Mouse (Mus musculus) small intestine, adult 2 months (tissue): ENCODE measurements around the gene 4930451I11Rik. TPM values are rescaled to one million over a fixed set of nuclear protein-coding genes. Genes with fewer than 3 reads are reported as not detected.

ENCODE experiments used
- H3K27ac ChIP-seq: fragments of 200-500 bp; 2 replicates; pipeline ENCODE4 v1.5.1; 2012; ENCODE audit warnings: low read depth, low read length, control low read depth, inconsistent platforms; ENCODE audit not compliant: insufficient read depth
- H3K27me3 ChIP-seq: fragments of 200-500 bp; 2 replicates; pipeline ENCODE4 v1.6.1; 2012; ENCODE audit warnings: mild to moderate bottlenecking, moderate library complexity, low read length, inconsistent platforms; ENCODE audit not compliant: control insufficient read depth, insufficient read depth
- H3K36me3 ChIP-seq: fragments of 200-500 bp; 2 replicates; pipeline ENCODE4 v1.6.1; 2012; ENCODE audit warnings: mild to moderate bottlenecking, low read length, control low read depth, inconsistent platforms; ENCODE audit not compliant: control insufficient read depth, insufficient read depth
- H3K4me1 ChIP-seq: fragments of 200-500 bp; 2 replicates; pipeline ENCODE4 v1.6.1; 2012; ENCODE audit warnings: low read length, inconsistent platforms, mixed read lengths; ENCODE audit not compliant: control insufficient read depth, insufficient read depth, insufficient read length
- H3K4me3 ChIP-seq: fragments of 200-500 bp; 2 replicates; pipeline ENCODE4 v1.5.1; 2012; ENCODE audit warnings: low read depth, mild to moderate bottlenecking, control low read depth, inconsistent platforms, low read length, moderate library complexity
- CTCF ChIP-seq: fragments of 200-500 bp; IDR thresholded peaks from 2 replicates; pipeline ENCODE4 v1.5.1; 2012; ENCODE audit warnings: low read depth, mild to moderate bottlenecking, control low read depth, inconsistent platforms, low read length, moderate library complexity, mixed read lengths; ENCODE audit not compliant: insufficient replicate concordance, insufficient read length; ENCODE audit errors: extremely low read depth
- POLR2A ChIP-seq: fragments of 200-500 bp; IDR thresholded peaks from 2 replicates; pipeline ENCODE4 v1.6.1; 2012; ENCODE audit warnings: low read depth, mild to moderate bottlenecking, control low read depth, inconsistent platforms, low read length, moderate library complexity
- WGBS: fragments of 180-500 bp; shearing (Covaris S2); methylation state at CpG from one replicate; pipeline ENCODE4 v1.1.7; 2018; 5-methylcytosine and 5-hydroxymethylcytosine counted together
- polyA plus RNA-seq: library from polyadenylated mRNA; depleted of rRNA; stranded (reverse); fragments of >200 nt; gene quantifications from 2 replicates; pipeline ENCODE4 v1.2.3, GENCODE M21; 2012; rRNA removed

4930451I11Rik gene
- polyA plus RNA-seq, 1 experiment: not detected

GRCm38 (mm10) chr7:126786142-126786541, 45.3 kb downstream of the 4930451I11Rik start:
- no peak for TF ChIP-seq POLR2A
- no peak for TF ChIP-seq CTCF
- Histone ChIP-seq H3K36me3 (peaks cover 55% of the 10 kb centered on the region), H3K27ac (no peak overlapping the region), H3K4me1 (peaks cover 7% of the 10 kb centered on the region), H3K4me3 (no peak overlapping the region), H3K27me3 (no peaks in the 10 kb centered on the region)
- 89% methylated on average over 14 of the region's 14 CpGs for WGBS

DNA sequence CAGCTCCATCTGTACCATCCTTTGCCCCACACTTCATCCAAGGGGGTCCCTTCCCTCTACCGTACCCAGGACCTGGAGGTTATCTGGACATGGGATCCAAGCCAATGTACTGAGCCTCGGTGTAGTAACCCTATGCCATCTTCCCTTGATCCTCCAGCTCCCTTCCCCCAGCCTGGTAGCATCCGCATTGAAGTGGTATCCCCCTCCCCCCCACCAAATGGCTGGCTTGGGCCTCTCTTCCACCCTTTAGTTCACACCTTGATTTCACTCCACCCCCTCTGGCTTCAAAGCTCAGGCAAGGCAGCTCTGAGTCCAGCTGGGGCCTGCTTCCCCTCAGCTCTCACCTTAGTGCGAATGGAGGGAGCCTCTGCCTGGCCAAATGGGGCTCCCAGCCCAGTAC, 46.4 kb downstream of the 4930451I11Rik start:
- H3K36me3 ChIP-seq: peaks cover 54% of the 10 kb centered on the region
- TF ChIP-seq POLR2A (no peak), CTCF (no peak)

DNA sequence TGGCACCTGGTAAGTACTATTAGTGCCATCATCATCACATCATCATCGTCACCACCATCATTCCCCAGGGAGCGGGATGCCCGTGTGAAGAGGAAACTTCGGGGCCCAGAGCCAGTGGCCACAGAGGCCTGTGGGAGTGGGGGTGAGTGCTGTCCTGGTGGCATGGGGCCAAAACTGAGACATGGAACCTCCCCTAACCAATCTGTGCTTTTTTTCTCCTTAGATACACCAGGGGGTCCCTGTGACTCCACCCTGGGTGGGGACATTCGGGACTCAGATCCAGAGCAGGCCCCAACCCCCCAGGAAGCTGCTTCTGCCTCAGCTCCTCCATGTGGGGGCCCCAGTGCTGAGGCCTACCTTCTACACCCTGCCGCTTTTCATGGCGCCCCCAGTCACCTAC, 47.0 kb downstream of the 4930451I11Rik start:
- H3K4me1 ChIP-seq: peaks cover 12% of the 10 kb centered on the region
- no peak overlapping the region for H3K27ac ChIP-seq
- peaks cover 48% of the 10 kb centered on the region for H3K36me3 ChIP-seq
- no peak for TF ChIP-seq POLR2A
- no peak for TF ChIP-seq CTCF
- no peak overlapping the region for H3K4me3 ChIP-seq
- H3K27me3 ChIP-seq: no peaks in the 10 kb centered on the region
- 77% methylated on average over 7 of the region's 7 CpGs for WGBS

More for the DNA sequence above, 46.4 kb downstream of the 4930451I11Rik start:
- Histone ChIP-seq H3K4me1 (peaks cover 9% of the 10 kb centered on the region), H3K27me3 (no peaks in the 10 kb centered on the region), H3K4me3 (no peak overlapping the region), H3K27ac (no peak overlapping the region)
- 75% methylated on average over 4 of the region's 4 CpGs for WGBS

GRCm38 (mm10) chr7:126782693-126783092, 48.7 kb downstream of the 4930451I11Rik start:
- Histone ChIP-seq H3K4me1 (peaks cover 14% of the 10 kb centered on the region), H3K27me3 (no peaks in the 10 kb centered on the region), H3K36me3 (peaks cover 35% of the 10 kb centered on the region), H3K4me3 (no peak overlapping the region), H3K27ac (no peak overlapping the region)
- no peak for TF ChIP-seq POLR2A
- TF ChIP-seq CTCF: no peak
- 77% methylated on average over 13 of the region's 13 CpGs for WGBS

DNA sequence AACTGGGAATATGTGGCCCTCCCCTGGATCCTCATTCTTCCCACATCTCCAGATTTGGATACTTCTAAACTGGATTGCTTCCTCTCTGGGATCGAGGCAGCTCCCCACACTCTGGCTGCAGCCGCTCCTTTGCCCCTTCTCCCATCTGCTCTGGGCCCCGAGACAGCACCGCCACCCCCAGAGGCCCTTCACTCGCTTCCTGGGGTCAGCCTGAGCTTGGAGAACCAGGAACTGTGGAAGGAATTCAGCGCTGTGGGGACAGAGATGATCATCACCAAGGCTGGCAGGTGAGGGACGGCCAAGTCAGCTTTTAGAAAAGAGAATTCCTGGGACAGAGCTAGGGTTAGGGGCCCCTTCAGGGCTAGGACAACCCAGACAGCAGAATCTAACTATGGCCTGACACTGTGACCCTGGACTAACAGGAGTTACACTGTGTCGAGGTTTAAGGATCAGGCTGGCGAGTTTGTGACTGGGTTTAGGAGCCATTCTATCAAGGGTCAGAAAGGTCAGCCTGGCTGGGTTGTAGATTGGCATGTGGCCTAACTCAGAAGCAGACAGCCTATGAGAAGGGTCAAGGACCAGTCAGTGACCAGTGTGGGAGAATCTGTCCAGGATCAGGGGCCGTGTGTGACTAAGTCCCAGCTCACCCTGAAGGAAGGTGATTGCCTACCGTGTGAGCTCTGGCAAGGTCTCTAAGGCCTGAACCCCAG, 49.6 kb downstream of the 4930451I11Rik start:
- Histone ChIP-seq H3K36me3 (peaks cover 27% of the 10 kb centered on the region), H3K27ac (no peak overlapping the region), H3K4me1 (peaks cover 16% of the 10 kb centered on the region), H3K4me3 (no peak overlapping the region), H3K27me3 (no peaks in the 10 kb centered on the region)
- 67% methylated on average over 11 of the region's 11 CpGs for WGBS
- TF ChIP-seq CTCF (no peak), POLR2A (no peak)

DNA sequence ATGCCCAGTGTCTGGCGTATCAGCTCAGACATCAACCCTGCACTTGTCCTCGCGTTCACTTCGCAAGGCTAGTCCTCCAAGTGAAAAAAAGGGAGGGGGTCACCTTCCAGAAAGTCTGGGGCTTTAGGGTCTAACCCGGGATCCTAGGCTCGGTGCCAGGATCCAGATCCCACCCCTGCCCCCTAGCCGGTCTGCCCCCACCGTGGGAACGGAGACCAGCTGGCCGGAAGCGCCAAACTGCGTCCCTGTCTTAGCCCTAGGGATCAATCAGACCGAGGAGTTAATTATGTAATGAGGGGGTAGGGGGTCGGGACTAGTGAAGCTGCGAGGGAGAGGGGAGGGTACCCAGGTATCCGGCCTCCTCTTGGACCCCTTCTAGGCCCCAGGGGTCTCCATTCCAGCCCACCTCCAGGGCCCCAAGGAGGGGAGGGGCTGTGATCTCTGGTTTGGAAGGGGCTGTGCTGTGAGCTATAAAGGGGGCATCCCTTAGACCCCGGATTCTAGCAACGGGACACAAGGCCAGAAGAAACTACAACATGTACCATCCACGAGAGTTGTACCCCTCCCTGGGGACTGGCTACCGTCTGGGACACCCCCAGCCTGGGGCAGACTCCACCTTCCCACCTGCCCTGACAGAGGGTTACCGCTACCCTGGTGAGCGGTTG, 50.3 kb downstream of the 4930451I11Rik start, which contains the start of gene Tbx6:
Tbx6 (plus strand) TSS at position 513 of the 665 bp plus-strand sequence.
- H3K4me1 ChIP-seq: peaks cover 17% of the 10 kb centered on the region
- peaks cover 20% of the 10 kb centered on the region for H3K36me3 ChIP-seq
- H3K4me3 ChIP-seq: peak within 1 kb of the TSS; percentile 56
- no peak within 1 kb of the TSS for H3K27ac ChIP-seq
- no peaks in the 10 kb centered on the region for H3K27me3 ChIP-seq
- TF ChIP-seq CTCF: 0 out of 2 replicates have a peak, but pooled peaks have one; percentile 5
- TF ChIP-seq POLR2A: no peak
- 16% methylated on average over 22 of the region's 22 CpGs for WGBS

Other genes starting within 250 kb of the 4930451I11Rik start
- 2.3 TPM in 2 replicates for gene Apobr, start 246.7 kb downstream of the 4930451I11Rik start, polyA plus RNA-seq
- 24.9 and 55.7 TPM in 2 replicates for gene Cln3, start 245.8 kb downstream of the 4930451I11Rik start, polyA plus RNA-seq
- gene Il27, start 236.7 kb downstream of the 4930451I11Rik start, polyA plus RNA-seq: 0.15 and 0.51 TPM in 2 replicates
- gene Nupr1, start 200.8 kb downstream of the 4930451I11Rik start, polyA plus RNA-seq: 32.5 and 97.9 TPM in 2 replicates
- gene Sgf29, start 182.3 kb downstream of the 4930451I11Rik start, polyA plus RNA-seq: 16.7 and 23.9 TPM in 2 replicates
- 5.0 and 7.4 TPM in 2 replicates for gene Sult1a1, start 155.2 kb downstream of the 4930451I11Rik start, polyA plus RNA-seq
- gene Bola2, start 136.2 kb downstream of the 4930451I11Rik start, polyA plus RNA-seq: 35.8 and 40.6 TPM in 2 replicates
- gene Slx1b, start 135.9 kb downstream of the 4930451I11Rik start, polyA plus RNA-seq: 7.9 and 16.0 TPM in 2 replicates
- gene Coro1a, start 123.9 kb downstream of the 4930451I11Rik start, polyA plus RNA-seq: 114 and 157 TPM in 2 replicates
- 208 and 472 TPM in 2 replicates for gene Mapk3, start 72.0 kb downstream of the 4930451I11Rik start, polyA plus RNA-seq
- gene Gdpd3, start 65.3 kb downstream of the 4930451I11Rik start, polyA plus RNA-seq: 5.0 and 24.4 TPM in 2 replicates
- gene Ypel3, start 54.7 kb downstream of the 4930451I11Rik start, polyA plus RNA-seq: 153 and 244 TPM in 2 replicates
- 1.4 and 2.4 TPM in 2 replicates for gene Tbx6, start 50.2 kb downstream of the 4930451I11Rik start, polyA plus RNA-seq
- gene Ppp4c, start 39.1 kb downstream of the 4930451I11Rik start, polyA plus RNA-seq: 101 and 199 TPM in 2 replicates
- gene Fam57b, start 34.0 kb downstream of the 4930451I11Rik start, polyA plus RNA-seq: 2.2 and 4.1 TPM in 2 replicates
- gene Doc2a, start 15.8 kb upstream of the 4930451I11Rik start, polyA plus RNA-seq: not detected in 2 replicates
- 1.3 and 3.6 TPM in 2 replicates for gene Hirip3, start 30.3 kb upstream of the 4930451I11Rik start, polyA plus RNA-seq
- 16.5 and 42.8 TPM in 2 replicates for gene Ino80e, start 30.7 kb upstream of the 4930451I11Rik start, polyA plus RNA-seq
- 42.3 and 77.4 TPM in 2 replicates for gene Taok2, start 53.1 kb upstream of the 4930451I11Rik start, polyA plus RNA-seq
- gene Tmem219, start 91.3 kb upstream of the 4930451I11Rik start, polyA plus RNA-seq: 51.5 and 143 TPM in 2 replicates
- 9.1 and 18.8 TPM in 2 replicates for gene Kctd13, start 97.2 kb upstream of the 4930451I11Rik start, polyA plus RNA-seq
- gene Asphd1, start 117.9 kb upstream of the 4930451I11Rik start, polyA plus RNA-seq: 0.18 and 0.19 TPM in 2 replicates
- gene Sez6l2, start 118.9 kb upstream of the 4930451I11Rik start, polyA plus RNA-seq: 1.3 and 2.6 TPM in 2 replicates
- gene Cdipt, start 144.3 kb upstream of the 4930451I11Rik start, polyA plus RNA-seq: 157 and 467 TPM in 2 replicates
- gene Cdiptos, start 144.5 kb upstream of the 4930451I11Rik start, polyA plus RNA-seq: 0.15 and 0.74 TPM in 2 replicates
- gene Mvp, start 183.0 kb upstream of the 4930451I11Rik start, polyA plus RNA-seq: 148 and 353 TPM in 2 replicates
- gene Pagr1b, start 184.8 kb upstream of the 4930451I11Rik start, polyA plus RNA-seq: 0.76 and 2.9 TPM in 2 replicates
- 1.6 and 3.7 TPM in 2 replicates for gene Pagr1a, start 185.7 kb upstream of the 4930451I11Rik start, polyA plus RNA-seq
- 9.5 and 26.4 TPM in 2 replicates for gene Gm42742, start 189.5 kb upstream of the 4930451I11Rik start, polyA plus RNA-seq
- gene Prrt2, start 189.6 kb upstream of the 4930451I11Rik start, polyA plus RNA-seq: 1.3 and 2.7 TPM in 2 replicates
- gene Maz, start 195.4 kb upstream of the 4930451I11Rik start, polyA plus RNA-seq: 103 and 248 TPM in 2 replicates
- 3.7 and 5.8 TPM in 2 replicates for gene Kif22, start 210.8 kb upstream of the 4930451I11Rik start, polyA plus RNA-seq